Mouse (Mus musculus) thymus, adult 2 months (tissue): Measurements from ENCODE around the gene Hnrnpul2.

Source experiments
- CTCF ChIP-seq: fragments of 200-500 bp; IDR thresholded peaks from 2 replicates; pipeline ENCODE4 v1.5.1; 2012; ENCODE audit warnings: mild to moderate bottlenecking, control low read depth, low read length, moderate library complexity, borderline replicate concordance; ENCODE audit not compliant: control insufficient read depth, poor library complexity, insufficient read depth; ENCODE audit errors: extremely low read depth
- POLR2A ChIP-seq: fragments of 200-500 bp; IDR thresholded peaks from 2 replicates; pipeline ENCODE4 v1.6.1; 2012; ENCODE audit warnings: mild to moderate bottlenecking, low read length, control low read depth, moderate library complexity; ENCODE audit not compliant: control insufficient read depth, poor library complexity, insufficient read depth; ENCODE audit errors: extremely low read depth

GRCm38 (mm10) chr19:8820424-8820956 lies 680 bp downstream of the Hnrnpul2 start:
- TF ChIP-seq CTCF (no peak), POLR2A (no peak)
